In genomic region chr17:31131269-31131821, GRCm38 (mm10) we compare ENCODE assay signal across 23 mouse cellular contexts. TPM values are rescaled to one million over a fixed set of nuclear protein-coding genes. Genes with fewer than 3 reads are reported as not detected.
DNase-seq lines count a peak whose midpoint lies in the region; ATAC-seq and TF ChIP-seq lines count a peak whose summit lies in the region.
"Had no signal": no experiment of that assay in that cellular context is flagged by ENCODE, and none has a peak within 500 bp of the region (broad histone marks: within the 10 kb centered on the region; RNA-seq: fewer than 3 reads in every experiment).

No protein-coding gene starts in this region.

- no peaks in the 10 kb centered on the region for H3K79me2 ChIP-seq in myocyte (ENCODE audit: control insufficient read depth, insufficient read depth)

- no peak overlapping the region for H3ac ChIP-seq in myocyte (ENCODE audit: control insufficient read depth, insufficient read length)

- no peak overlapping the region for H3K4me2 ChIP-seq in myocyte (ENCODE audit: low read depth)
- H3K4me2 ChIP-seq: embryonic facial prominence, embryonic 15.5 days; heart, embryonic 13.5 days; limb, embryonic 12.5 days; liver, embryonic 13.5 days; lung, embryonic 15.5 days; midbrain, embryonic 12.5 days had no signal

- TF ChIP-seq POLR2A in myocyte (IDR thresholded peaks at IDR 0.05; ENCODE audit: insufficient read length, low read depth), result no peak

- peak; percentile 89 for ATAC-seq in frontal cortex, adult (ENCODE audit: low TSS enrichment)
- ATAC-seq: hindbrain, embryonic 16.5 days had no signal

- H3K4me3 ChIP-seq in myocyte, result no peak overlapping the region
- H3K4me3 ChIP-seq: embryonic facial prominence, embryonic 15.5 days; forebrain, embryonic 10.5 days; heart, embryonic 13.5 days; limb, embryonic 12.5 days; liver, embryonic 13.5 days; lung, embryonic 15.5 days; midbrain, embryonic 12.5 days had no signal

- no peaks in the 10 kb centered on the region for H3K36me3 ChIP-seq in myocyte (ENCODE audit: control insufficient read depth, insufficient read depth)
- H3K36me3 ChIP-seq: embryonic facial prominence, embryonic 15.5 days; forebrain, embryonic 10.5 days; heart, embryonic 13.5 days; limb, embryonic 12.5 days; liver, embryonic 13.5 days; lung, embryonic 15.5 days; midbrain, embryonic 12.5 days had no signal

- H3K27me3 ChIP-seq in myocyte (ENCODE audit: control insufficient read depth, insufficient read depth, insufficient read length), result no peaks in the 10 kb centered on the region
- H3K27me3 ChIP-seq: embryonic facial prominence, embryonic 15.5 days; lung, embryonic 15.5 days; midbrain, embryonic 12.5 days had no signal

- no peak for DNase-seq in frontal cortex, postnatal 25 days (ENCODE audit: low spot score in 2 of 2)
- DNase-seq in right cerebral cortex, adult 18-20 months, result peak; percentile 47
- DNase-seq in right cerebral cortex, postnatal 14 days, result no peak
- DNase-seq in cerebellum, adult 9-10 months, result peak; percentile 97
- DNase-seq in layer of hippocampus, postnatal 14 days (ENCODE audit: low spot score in 2 of 2), result no peak
- no peak for DNase-seq in kidney, adult 9 months
- DNase-seq: adrenal gland, postnatal 25 days; embryo, embryonic 11 days; heart, postnatal 36 days; kidney, adult 8-10 months; layer of hippocampus, postnatal 36 days; liver, embryonic 13.5 days had no signal

TF ChIP-seq in myocyte, 11 proteins besides CTCF, POLR2A, EP300 and RAD21:
- TF ChIP-seq MYOG (IDR thresholded peaks at IDR 0.05; ENCODE audit: control insufficient read depth in 1 of 3, insufficient read depth in 1 of 3, insufficient read length in 2 of 3, low read depth in 2 of 3) (peak in 1 of 3 experiments; percentile 17), MYOD1 (IDR thresholded peaks at IDR 0.05; ENCODE audit: control insufficient read depth in 1 of 3, insufficient read length in 2 of 3, low read depth in 2 of 3) (peak in 2 of 3 experiments; percentile 18 to 57), TCF12 (IDR thresholded peaks at IDR 0.05; ENCODE audit: insufficient read depth, poor library complexity, severe bottlenecking) (no peak), CEBPB (IDR thresholded peaks at IDR 0.05; ENCODE audit: insufficient read depth, poor library complexity, severe bottlenecking) (no peak), E2F4 (IDR thresholded peaks at IDR 0.05; ENCODE audit: insufficient read depth) (no peak)

RNA-seq across cellular contexts. Expression of gene Tff3, which starts 1.9 kb away (rescaled TPM):
- not detected for polyA plus RNA-seq in myocyte (2012; fragmentation: generic; extraction: Trizol)
- total RNA-seq in layer of hippocampus, postnatal 14 days (2021), result not detected
- total RNA-seq: adrenal gland, postnatal 25 days; heart, postnatal 36 days; layer of hippocampus, postnatal 36 days; neutrophil, adult 5-6 weeks had no signal
- polyA plus RNA-seq: embryonic facial prominence, embryonic 15.5 days; heart, embryonic 13.5 days; limb, embryonic 12.5 days had no signal

RNA-seq across cellular contexts. Expression of gene Tff2, which starts 12.7 kb away (rescaled TPM):
- polyA plus RNA-seq in myocyte (2012; fragmentation: generic; extraction: Trizol), result not detected
- total RNA-seq in layer of hippocampus, postnatal 14 days (2021), result not detected
- total RNA-seq: adrenal gland, postnatal 25 days; heart, postnatal 36 days; layer of hippocampus, postnatal 36 days; neutrophil, adult 5-6 weeks had no signal
- polyA plus RNA-seq: forebrain, embryonic 10.5 days; frontal cortex, adult 2 months; heart, embryonic 13.5 days; hindbrain, embryonic 16.5 days; limb, embryonic 12.5 days; liver, embryonic 13.5 days; lung, embryonic 15.5 days; midbrain, embryonic 12.5 days had no signal

RNA-seq across cellular contexts. Expression of gene Tff1, which starts 33.7 kb away (rescaled TPM):
- polyA plus RNA-seq in myocyte (2012; fragmentation: generic; extraction: Trizol), result 0.85 TPM
- not detected for total RNA-seq in layer of hippocampus, postnatal 14 days (2021)
- total RNA-seq: adrenal gland, postnatal 25 days; heart, postnatal 36 days; layer of hippocampus, postnatal 36 days; neutrophil, adult 5-6 weeks had no signal
- polyA plus RNA-seq: embryonic facial prominence, embryonic 15.5 days; forebrain, embryonic 10.5 days; frontal cortex, adult 2 months; heart, embryonic 13.5 days; hindbrain, embryonic 16.5 days; limb, embryonic 12.5 days; liver, embryonic 13.5 days; lung, embryonic 15.5 days; midbrain, embryonic 12.5 days had no signal

Comparison
In these comparisons a context has a peak if more than half of its experiments do, and no peak if none do; other contexts are left out.
1. DNase-seq: peak in right cerebral cortex, adult 18-20 months (single experiment) and cerebellum, adult 9-10 months (single experiment); none in frontal cortex, postnatal 25 days (0 of 2), right cerebral cortex, postnatal 14 days (single experiment), layer of hippocampus, postnatal 14 days (0 of 2) and kidney, adult 9 months (single experiment).